ENCODE assay signal across 22 mouse cellular contexts in genomic region chr1:51657203-51657602, GRCm38 (mm10).
DNase-seq lines count a peak whose midpoint lies in the region; ATAC-seq and TF ChIP-seq lines count a peak whose summit lies in the region.
"Had no signal": no experiment of that assay in that cellular context is flagged by ENCODE, and none has a peak within 500 bp of the region (broad histone marks: within the 10 kb centered on the region; RNA-seq: fewer than 3 reads in every experiment).

No protein-coding gene starts in this region.

- no peak overlapping the region for H3K9ac ChIP-seq in liver, adult 2 months (ENCODE audit: low read depth, low read length)
- H3K9ac ChIP-seq in liver, postnatal 0 days (replicated peaks), result no peak overlapping the region
- H3K9ac ChIP-seq: embryonic facial prominence, embryonic 13.5 days; embryonic facial prominence, embryonic 15.5 days; forebrain, embryonic 12.5 days had no signal

- H3K4me1 ChIP-seq in liver, adult 2 months (ENCODE audit: control insufficient read depth, insufficient read depth, low read length), result no peaks in the 10 kb centered on the region
- H3K4me1 ChIP-seq in liver, postnatal 0 days (ENCODE audit: insufficient read depth), result no peaks in the 10 kb centered on the region
- H3K4me1 ChIP-seq: embryonic facial prominence, embryonic 13.5 days; embryonic facial prominence, embryonic 15.5 days; forebrain, embryonic 10.5 days; forebrain, embryonic 12.5 days had no signal

- H3K27ac ChIP-seq in liver, adult 2 months (replicated peaks; ENCODE audit: insufficient read depth, low read depth, low read length), result no peak overlapping the region
- no peak overlapping the region for H3K27ac ChIP-seq in liver, postnatal 0 days (ENCODE audit: low read depth)
- H3K27ac ChIP-seq: embryonic facial prominence, embryonic 13.5 days; embryonic facial prominence, embryonic 15.5 days; forebrain, embryonic 10.5 days; forebrain, embryonic 12.5 days had no signal

- no peak for TF ChIP-seq CTCF in liver, adult 2 months (IDR thresholded peaks at IDR 0.05; ENCODE audit: low read depth, low read length)
- TF ChIP-seq CTCF in liver, postnatal 0 days (IDR thresholded peaks at IDR 0.05; ENCODE audit: low read depth), result no peak

- TF ChIP-seq EP300 in liver, postnatal 0 days (IDR thresholded peaks at IDR 0.05; ENCODE audit: low read depth), result no peak

- H3K36me3 ChIP-seq in liver, adult 2 months (ENCODE audit: control insufficient read depth, insufficient read depth, low read length), result no peaks in the 10 kb centered on the region
- H3K36me3 ChIP-seq in liver, postnatal 0 days (replicated peaks; ENCODE audit: insufficient read depth, low read length), result no peaks in the 10 kb centered on the region
- H3K36me3 ChIP-seq: embryonic facial prominence, embryonic 13.5 days; embryonic facial prominence, embryonic 15.5 days; forebrain, embryonic 10.5 days; forebrain, embryonic 12.5 days had no signal

- no peak for ATAC-seq in liver, postnatal 0 days
- ATAC-seq in granulocyte monocyte progenitor cell, adult 5-6 weeks (replicated peaks; ENCODE audit: poor library complexity, severe bottlenecking), result peak; percentile 82
- ATAC-seq in megakaryocyte progenitor cell, adult 5-6 weeks (replicated peaks; ENCODE audit: poor library complexity), result peak; percentile 94
- ATAC-seq: forebrain, embryonic 14.5 days; forebrain, embryonic 16.5 days had no signal

- H3K27me3 ChIP-seq in liver, adult 2 months (ENCODE audit: control insufficient read depth, insufficient read depth, low read length), result no peaks in the 10 kb centered on the region
- no peaks in the 10 kb centered on the region for H3K27me3 ChIP-seq in liver, postnatal 0 days (ENCODE audit: insufficient read depth, low read length)
- H3K27me3 ChIP-seq: embryonic facial prominence, embryonic 13.5 days; embryonic facial prominence, embryonic 15.5 days; forebrain, embryonic 12.5 days had no signal

- no peak overlapping the region for H3K4me2 ChIP-seq in liver, postnatal 0 days (ENCODE audit: low read depth, low read length)
- H3K4me2 ChIP-seq: embryonic facial prominence, embryonic 13.5 days; embryonic facial prominence, embryonic 15.5 days; forebrain, embryonic 12.5 days had no signal

- no peak overlapping the region for H3K4me3 ChIP-seq in liver, adult 2 months (ENCODE audit: insufficient read depth, low read depth, low read length)
- H3K4me3 ChIP-seq in liver, postnatal 0 days (ENCODE audit: low read depth, low read length), result no peak overlapping the region
- H3K4me3 ChIP-seq: embryonic facial prominence, embryonic 13.5 days; embryonic facial prominence, embryonic 15.5 days; erythroblast, embryonic 14.5 days; forebrain, embryonic 10.5 days; forebrain, embryonic 12.5 days had no signal

- DNase-seq in liver, adult 2 months (ENCODE audit: extremely low read depth, low read depth, low spot score), result peak; percentile 12
- DNase-seq in liver, postnatal 0 days, result no peak
- DNase-seq in urinary bladder, postnatal 10 days (ENCODE audit: low spot score), result no peak
- no peak for DNase-seq in frontal cortex, postnatal 36 days (ENCODE audit: low spot score in 2 of 2)
- DNase-seq: adrenal gland, adult 2 months; adrenal gland, postnatal 10 days; adrenal gland, postnatal 25 days; cerebellum, adult 11 months; cerebellum, adult 18-20 months; cerebellum, adult 9-10 months; cerebellum, postnatal 10 days; cerebellum, postnatal 25 days; embryo, embryonic 11 days had no signal

- no peaks in the 10 kb centered on the region for H3K9me3 ChIP-seq in liver, postnatal 0 days (ENCODE audit: low read length)
- H3K9me3 ChIP-seq: embryonic facial prominence, embryonic 13.5 days; embryonic facial prominence, embryonic 15.5 days; forebrain, embryonic 10.5 days; forebrain, embryonic 12.5 days had no signal

- no peak for TF ChIP-seq POLR2A in liver, adult 2 months (IDR thresholded peaks at IDR 0.05; ENCODE audit: extremely low read depth, insufficient read depth, low read length)

- no peaks in the 10 kb centered on the region for H3K79me2 ChIP-seq in liver, adult 2 months (ENCODE audit: control insufficient read depth, insufficient read depth, low read length)

- WGBS in liver, adult 2 months, result 79% methylated on average over 4 of the region's 4 CpGs
- WGBS in liver, postnatal 0 days (ENCODE audit: insufficient replicate concordance), result 37% methylated on average over 4 of the region's 4 CpGs
